Mouse (Mus musculus) thymus, postnatal 36 days (tissue): ENCODE measurements around the gene Tnfaip8l2.
A peak's percentile ranks its signal among the peaks of the same experiment; 100 is the strongest.
"Not testable (repeated sequence)": the region's sequence is repeated elsewhere in the genome, so short reads cannot be mapped to it uniquely, and the experiment has no call there.

Experiments used
- DNase-seq, 2 experiments: peaks; one replicate each; pipeline ENCODE4 v3.0.0; 2022; ENCODE audit warnings: mixed read lengths in 2 of 2

The Tnfaip8l2 gene

GRCm38 (mm10) chr3:95159987-95160963 is 18.1 kb upstream of the Tnfaip8l2 start, which contains the start of gene Sema6c:
TSS of gene Sema6c (plus strand) at chr3:95160457.
- DNase-seq, result peak; percentile 86 to 87

- no peak for DNase-seq
Measured at GRCm38 (mm10) chr3:95159511-95159986, 17.4 kb upstream of the Tnfaip8l2 start.

DNA sequence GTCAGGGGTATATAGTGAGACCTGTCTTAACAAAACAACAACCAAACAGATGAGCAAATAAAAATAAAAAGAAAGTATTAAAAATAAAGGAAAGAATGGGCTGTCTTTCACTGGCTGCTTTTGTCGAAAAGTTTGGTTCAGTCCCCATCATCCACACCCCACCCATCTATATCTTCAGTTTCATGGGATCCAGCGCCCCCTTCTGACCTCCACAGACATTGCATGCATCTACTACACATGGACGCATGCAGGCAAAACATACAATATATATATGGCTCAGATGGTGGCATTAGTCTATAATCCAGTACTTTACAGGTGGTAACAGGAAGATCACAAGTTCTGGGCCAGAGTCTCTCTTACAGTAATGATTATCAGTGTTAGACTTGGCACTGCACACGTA is 11.7 kb upstream of the Tnfaip8l2 start:
- peak; percentile 69 to 70 for DNase-seq

DNA sequence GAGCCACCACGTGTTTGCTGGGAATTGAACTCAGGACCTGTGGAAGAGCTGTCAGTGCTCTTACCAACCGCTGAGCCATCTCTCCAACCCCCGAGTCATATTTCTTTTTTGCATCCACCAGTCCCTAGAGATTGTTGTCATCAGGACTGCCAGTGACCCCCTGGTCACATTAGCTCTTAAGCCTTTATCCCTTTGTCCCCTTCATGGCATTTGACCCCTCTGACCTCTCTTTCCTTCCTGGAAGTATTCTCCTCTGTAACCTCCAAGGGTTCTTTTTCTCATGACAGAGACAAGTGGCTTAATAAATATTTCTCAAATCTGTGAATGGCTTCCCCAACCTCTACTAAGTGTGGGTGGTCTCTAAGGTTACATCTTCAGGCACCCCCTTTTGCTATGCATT is 5.8 kb upstream of the Tnfaip8l2 start:
- DNase-seq, result no peak

DNA sequence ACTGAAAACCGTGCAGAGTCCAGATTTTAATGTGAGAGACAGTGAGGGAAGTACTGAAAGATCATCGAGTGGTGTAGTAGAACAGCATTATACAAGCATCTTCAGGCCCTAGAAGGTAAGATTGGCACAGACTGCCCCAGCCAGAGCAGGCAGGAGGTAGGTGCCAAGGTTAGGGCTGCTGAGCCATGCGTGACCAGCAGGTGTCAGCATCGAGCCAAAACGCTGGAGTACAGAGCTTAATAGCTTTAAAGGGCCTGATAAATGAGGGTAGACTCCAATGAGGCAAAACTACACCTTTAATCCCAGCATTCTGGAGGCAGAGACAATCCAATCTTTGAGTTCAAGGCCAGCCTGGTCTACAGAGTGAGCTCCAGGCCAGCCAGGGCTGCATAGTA is 454 bp upstream of the Tnfaip8l2 start:
- peak; percentile 86 to 88 for DNase-seq

GRCm38 (mm10) chr3:95141474-95141873 is 686 bp downstream of the Tnfaip8l2 start:
- DNase-seq, result peak; percentile 78 to 86

GRCm38 (mm10) chr3:95140795-95141194 is 1.4 kb downstream of the Tnfaip8l2 start:
- no peak for DNase-seq

DNA sequence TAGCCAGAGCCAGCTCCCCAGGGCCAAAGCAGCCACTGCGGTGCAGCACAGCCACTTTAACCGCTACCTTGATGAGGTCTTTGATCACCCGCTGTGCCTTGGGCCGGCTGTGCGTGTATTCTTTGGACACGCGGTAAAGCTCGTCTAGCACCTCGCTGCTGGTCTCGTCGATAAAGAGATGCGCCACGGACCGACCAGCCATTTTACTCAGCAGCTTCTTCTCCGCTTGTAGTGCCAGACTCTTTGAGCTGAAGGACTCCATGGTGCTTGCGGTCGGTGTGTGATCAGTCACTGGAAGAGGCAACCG is 1.9 kb downstream of the Tnfaip8l2 start:
- DNase-seq, result no peak

DNA sequence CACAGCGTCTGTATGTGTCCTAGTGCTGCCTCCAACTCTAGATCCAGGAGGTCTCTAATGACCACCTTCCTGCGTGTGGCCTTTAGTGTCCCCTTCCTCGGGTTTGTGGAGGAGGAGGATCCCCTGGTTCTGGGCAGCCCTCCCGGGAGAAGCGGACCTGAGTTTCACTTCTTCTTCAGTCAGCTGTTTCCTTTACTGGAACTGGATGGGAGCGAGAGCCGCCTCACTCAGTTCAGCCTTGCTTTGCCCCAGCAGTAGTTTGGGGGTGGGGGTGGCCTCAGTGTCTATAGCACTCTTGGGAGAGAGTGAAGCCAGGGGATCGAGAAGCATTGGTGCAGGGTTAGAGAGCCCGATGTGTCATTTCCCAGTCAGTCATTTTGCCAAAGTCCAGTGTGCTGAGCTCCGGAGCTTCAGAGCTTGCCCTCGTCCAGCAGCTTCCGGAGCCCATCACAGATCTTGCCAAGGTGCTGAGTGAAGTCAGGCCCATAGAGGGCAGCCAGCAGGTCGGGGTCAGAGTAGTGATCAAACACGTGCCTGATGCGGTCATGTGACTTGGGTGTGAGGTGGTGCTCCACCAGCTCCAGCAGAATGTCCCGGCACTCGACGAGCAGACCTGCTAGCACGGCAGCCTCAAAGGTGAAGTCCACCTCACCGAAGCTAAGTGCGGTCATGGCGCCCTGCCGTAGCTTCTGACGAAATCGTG is 2.4 kb downstream of the Tnfaip8l2 start:
- DNase-seq, result peak in 1 of 2 experiments; percentile 28

- DNase-seq, result no peak
Measured at GRCm38 (mm10) chr3:95136336-95136735, 5.8 kb downstream of the Tnfaip8l2 start.

DNA sequence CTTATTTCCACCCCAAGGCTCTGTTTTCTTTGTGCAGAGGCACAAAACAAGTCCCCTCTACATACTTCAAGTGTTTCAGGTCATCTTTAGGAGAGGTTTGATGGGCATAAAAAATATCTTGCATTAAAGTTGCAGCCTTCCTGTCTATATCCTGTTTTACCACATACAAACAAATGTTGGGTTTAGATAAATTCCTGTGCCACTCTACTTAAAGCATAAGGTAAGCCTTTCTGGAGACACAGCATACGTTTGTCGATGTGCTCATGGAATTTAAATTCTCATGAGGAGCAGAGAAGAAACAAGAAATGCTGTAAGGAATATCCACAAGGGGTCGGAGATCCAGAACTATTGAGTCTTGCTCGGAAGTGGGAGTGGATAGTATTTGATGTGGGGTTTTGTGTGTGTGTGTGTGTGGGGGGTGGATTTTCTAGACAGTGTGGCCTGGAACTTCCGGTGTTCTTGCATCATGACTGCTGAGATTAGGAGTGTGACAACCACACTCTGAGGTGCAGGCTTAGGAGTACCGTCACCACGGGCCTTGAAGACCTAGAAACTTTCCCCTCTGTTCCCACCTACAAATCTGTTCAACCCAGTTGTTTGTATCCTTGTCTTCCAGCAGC is 6.6 kb downstream of the Tnfaip8l2 start:
- DNase-seq, result peak in 1 of 2 experiments; percentile 42

GRCm38 (mm10) chr3:95135023-95135422 is 7.1 kb downstream of the Tnfaip8l2 start:
- DNase-seq, result peak in 1 of 2 experiments; percentile 45

DNA sequence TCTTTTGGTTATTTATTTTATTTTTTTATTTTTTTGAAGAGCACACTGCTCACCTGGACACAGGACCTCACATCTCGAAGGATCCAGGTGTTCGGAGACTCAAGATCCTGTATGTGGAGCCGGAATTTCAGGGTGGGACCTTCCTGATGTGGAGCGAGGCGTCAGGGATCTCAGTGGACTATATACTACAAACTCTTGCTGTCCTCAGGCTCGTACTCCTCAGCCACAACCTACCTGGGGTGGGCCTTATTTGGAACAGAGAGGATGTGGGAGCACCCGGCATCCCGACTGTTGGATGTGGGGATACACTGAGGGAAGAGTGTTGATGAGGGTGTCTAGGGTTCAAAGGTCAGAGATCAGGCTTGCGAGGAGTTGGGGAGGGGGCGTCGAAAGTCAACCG is 8.0 kb downstream of the Tnfaip8l2 start:
- not testable (repeated sequence) for DNase-seq

GRCm38 (mm10) chr3:95133680-95134101 is 8.5 kb downstream of the Tnfaip8l2 start, which contains the start of the genes Scnm1 and Lysmd1:
TSS of gene Scnm1 (minus strand) at chr3:95134011.
TSS of gene Lysmd1 (plus strand) at chr3:95134088.
- peak; percentile 84 to 92 for DNase-seq

DNA sequence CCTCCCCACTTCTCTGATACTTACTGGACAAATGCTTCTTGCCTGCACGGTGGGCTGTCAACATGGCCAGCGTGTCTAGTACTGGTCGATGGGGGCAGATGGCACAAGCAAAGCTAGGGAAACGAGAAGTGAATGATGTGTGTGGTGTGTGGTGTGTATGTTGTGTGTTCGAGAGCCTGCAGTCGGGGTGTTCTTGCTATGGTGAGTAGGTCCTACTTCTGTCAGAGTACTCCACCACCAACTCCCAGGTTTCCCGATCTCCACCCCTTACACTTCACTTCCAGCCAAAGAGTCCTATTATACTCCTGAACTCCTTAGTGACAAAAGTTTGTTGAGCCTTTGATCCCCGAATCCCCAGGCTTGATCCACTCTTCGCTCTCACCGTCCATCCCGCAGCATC is 9.0 kb downstream of the Tnfaip8l2 start:
- no peak for DNase-seq

- DNase-seq, result not testable (repeated sequence)
Measured at GRCm38 (mm10) chr3:95132389-95132788, 9.8 kb downstream of the Tnfaip8l2 start.

DNA sequence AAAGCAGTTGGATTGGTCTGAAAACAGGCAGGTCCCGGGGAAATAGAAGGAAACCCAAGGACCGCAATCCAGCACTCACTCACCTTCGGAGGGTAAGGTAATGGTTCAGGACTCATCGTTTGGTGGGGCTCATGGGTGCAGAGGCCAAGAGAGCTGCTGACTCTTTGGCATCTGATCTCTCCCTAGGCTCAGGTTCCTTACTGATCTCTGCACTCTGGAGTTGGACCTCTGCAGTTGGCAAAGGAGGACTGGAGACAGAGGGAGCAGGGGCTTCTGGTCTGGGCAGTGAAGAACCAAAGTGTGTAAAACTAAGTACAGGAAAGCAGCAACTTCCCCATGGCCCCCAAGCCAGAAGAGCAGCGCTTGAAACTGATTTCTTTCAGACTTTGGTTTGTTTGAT is 12.1 kb downstream of the Tnfaip8l2 start:
- DNase-seq, result no peak

DNA sequence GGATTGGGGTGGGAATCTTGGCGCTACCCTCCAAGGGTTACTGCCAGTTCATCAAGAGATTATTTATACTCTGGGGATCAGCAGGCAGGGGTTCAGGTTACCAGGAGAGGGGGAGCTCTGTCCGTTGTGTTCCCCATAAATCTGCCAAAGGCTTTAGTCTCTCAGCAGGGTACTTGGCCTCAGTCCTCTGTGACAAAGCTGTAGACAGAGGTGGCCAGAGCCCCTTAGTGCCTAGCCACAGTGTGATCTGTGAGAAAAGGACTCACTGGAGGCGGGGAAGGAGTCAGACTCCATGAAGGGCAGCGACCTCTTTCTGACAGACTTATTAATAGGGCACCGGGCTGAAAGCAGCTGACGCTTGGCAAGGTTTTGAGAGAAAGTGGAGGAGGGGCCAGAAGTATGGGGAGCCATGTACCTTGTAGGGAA is 12.9 kb downstream of the Tnfaip8l2 start:
- no peak for DNase-seq

- DNase-seq, result no peak
Measured at GRCm38 (mm10) chr3:95124972-95125371, 17.2 kb downstream of the Tnfaip8l2 start.

DNA sequence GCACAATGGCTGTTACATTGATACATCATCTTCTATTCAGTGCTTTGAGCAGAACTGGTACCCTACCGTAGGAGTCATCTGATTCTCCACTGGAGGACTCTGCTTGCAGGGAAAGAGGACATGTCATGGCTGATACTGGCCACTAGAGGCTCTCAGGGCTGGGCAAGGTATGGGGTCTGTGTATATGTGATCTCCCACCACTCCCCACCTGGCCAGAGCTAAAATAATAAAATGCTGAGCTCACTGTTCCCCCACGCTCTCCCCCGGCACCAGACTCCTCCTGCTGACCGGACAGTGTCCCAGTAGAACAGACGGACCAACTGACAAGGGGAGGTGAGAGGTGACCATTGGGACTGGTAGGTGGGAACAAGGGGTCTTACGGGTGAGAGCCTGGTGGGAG is 17.9 kb downstream of the Tnfaip8l2 start, which contains the start of gene Tmod4:
TSS of gene Tmod4 (plus strand) at position 231 of the 400 bp plus-strand sequence.
- DNase-seq, result peak in 1 of 2 experiments; percentile 31

DNA sequence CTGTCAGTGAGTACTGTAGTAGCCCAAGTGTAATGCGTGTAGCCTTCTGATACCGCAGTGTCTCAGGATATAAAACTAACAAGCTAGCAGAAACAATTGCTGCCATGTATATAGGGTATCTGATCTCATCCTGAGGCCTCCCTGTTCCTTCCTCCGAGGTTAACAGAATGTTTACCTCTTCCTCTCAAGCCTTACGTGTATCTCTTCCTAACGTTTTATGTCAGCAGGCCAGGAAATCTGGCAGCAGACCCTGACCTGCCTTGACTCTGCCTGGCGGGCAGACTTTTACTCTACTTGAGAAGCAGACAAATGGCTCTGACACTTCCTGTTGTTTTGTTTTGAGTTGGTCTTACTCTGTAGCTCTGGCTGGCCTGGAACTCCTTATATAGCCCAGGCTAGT is 20.6 kb downstream of the Tnfaip8l2 start:
- DNase-seq, result no peak

GRCm38 (mm10) chr3:95117751-95118150 is 24.4 kb downstream of the Tnfaip8l2 start:
- no peak for DNase-seq

DNA sequence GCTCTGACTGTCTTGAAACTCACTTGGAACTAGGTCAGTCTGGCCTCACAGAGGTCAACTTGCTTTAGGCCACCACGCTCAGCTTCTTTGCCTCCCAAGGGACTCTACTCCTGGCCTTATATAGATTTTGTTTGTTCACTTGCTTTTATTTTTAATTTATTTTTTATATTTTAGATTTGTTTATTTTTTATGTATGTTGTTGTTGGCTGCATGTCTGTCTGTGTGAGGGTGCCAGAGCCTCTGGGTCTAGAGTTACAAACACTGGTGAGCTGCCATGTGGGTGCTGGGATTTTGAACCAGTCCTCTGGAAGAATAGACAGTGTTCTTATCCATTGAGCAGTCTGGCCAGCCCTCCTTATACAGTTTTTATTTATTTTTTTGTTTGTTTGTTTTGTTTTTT is 29.4 kb downstream of the Tnfaip8l2 start:
- DNase-seq, result no peak
